Mouse (Mus musculus) liver, adult (tissue): Measurements from ENCODE around the gene Plscr3.

Experiments used
- GATA4 ChIP-seq: IDR thresholded peaks from 2 replicates; pipeline ENCODE4 v1.6.1; 2014; ENCODE audit warnings: mild to moderate bottlenecking, low read length; ENCODE audit not compliant: insufficient replicate concordance

The Plscr3 gene

GRCm38 (mm10) chr11:69846198-69846680 is at the start of gene Plscr3:
Plscr3 (plus strand) TSS chr11:69846376.
- peak; percentile 30; the same call in 1 of the 2 replicates for TF ChIP-seq GATA4

- TF ChIP-seq GATA4: no peak
Observed at GRCm38 (mm10) chr11:69797924-69798323, 48.3 kb upstream of the Plscr3 start.

DNA sequence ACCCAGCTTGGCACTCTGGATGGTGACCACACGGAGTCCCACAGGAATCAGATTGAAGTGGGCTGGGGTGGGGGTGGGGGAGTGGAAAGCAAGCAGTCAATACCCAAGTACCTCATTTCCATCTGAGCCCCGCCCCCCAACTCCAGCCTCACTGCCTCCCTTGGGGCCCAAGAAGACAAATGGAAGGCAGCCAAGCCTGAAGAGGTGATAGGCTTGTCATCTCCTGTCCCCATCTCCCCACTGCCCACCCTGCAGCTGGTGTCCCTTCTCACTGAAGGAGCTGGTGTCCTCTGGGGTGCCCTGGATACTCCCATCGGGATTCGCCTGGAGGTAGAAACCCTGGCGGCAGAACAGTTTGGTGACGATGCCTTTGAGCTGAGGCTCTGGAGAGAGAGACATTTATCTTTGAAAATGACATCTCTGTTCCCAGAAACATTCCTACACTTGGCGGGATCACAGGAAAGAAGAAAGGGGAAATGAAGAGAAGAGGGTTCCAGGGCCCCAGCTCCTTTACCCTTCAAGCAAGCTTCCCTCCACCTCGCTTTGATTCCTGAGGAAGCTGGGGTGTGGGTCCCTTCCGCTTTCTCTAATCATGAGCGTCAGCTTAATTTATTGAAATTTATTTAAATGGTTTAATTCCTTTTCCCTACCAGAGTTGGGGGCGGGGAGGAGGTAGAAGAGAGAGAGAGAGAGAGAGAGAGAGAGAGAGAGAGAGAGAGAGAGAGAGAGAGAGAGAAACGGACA is 46.6 kb upstream of the Plscr3 start:
- no peak for TF ChIP-seq GATA4

GRCm38 (mm10) chr11:69800138-69800391 is 46.1 kb upstream of the Plscr3 start:
- no peak for TF ChIP-seq GATA4

- TF ChIP-seq GATA4: no peak
Observed at GRCm38 (mm10) chr11:69800392-69801197, 45.6 kb upstream of the Plscr3 start.

- no peak for TF ChIP-seq GATA4
Observed at GRCm38 (mm10) chr11:69801379-69801977, 44.7 kb upstream of the Plscr3 start, which contains the start of gene Fgf11. Fgf11 (minus strand) TSS chr11:69801857.

DNA sequence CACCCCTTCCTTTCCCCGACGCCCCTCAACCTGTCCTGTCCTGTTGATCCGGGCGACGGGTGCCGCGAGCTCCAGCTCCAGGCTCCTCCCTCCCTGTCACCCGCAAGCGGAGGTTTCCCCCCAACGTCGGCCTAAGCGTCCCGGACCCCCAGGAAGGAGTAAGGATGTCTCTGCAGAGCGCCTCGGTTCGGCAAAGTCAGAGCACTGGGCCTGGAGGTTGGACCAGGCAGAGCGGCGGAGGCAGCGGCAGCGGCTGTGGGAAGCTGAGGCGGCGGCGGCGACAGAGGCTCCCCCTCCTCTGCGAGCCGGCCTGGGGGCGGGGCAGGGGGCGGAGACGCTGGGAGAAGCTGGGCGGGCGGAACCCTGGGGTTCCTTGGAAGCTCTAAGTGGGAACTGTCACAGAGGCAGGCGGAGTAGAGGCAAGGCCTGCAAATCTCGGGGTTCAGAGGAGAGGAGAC is 43.5 kb upstream of the Plscr3 start:
- no peak for TF ChIP-seq GATA4

- TF ChIP-seq GATA4: no peak
Observed at GRCm38 (mm10) chr11:69803328-69803727, 42.8 kb upstream of the Plscr3 start.

DNA sequence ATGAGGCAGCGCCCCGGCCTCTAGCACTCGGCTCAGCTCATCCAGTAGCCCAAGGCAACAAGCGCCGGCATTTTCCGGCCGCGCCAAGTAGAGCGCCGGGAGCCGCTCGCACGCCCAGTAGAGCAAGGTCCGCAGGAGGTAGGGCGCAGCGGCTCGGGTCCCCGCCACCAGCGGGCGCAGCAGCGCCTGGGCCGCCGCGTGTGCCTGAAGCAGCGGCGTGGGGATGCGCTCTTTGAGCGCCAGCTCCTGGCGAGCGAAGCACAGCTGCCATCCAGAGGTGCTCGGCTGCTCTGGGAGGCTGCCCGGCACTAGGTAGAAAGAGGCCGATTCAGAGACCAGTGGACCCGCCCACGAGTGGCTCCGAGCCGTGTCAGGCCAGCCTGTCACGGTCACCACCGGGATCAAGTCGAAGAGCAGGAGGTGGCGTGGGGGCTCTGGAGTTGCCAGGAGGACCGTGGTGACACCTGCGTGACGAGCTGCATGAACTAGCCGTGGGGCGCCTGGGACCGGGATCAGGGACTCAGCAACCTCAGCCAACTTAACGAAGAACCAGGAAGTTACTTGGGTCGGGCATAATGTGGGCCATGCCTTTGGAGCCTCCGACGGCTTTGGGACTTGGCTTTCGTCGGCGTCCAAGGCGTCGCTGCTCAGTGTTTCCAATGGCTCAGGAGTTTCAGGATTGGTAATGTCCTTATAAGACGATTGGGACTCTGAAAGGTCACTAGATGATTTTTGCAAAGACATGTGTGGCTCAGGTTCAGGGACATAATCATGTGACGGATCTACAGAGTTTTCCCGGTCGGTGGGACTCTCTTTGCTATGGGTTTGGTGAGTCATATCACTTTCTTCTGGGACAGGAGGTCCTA is 42.2 kb upstream of the Plscr3 start:
- peak; percentile 12; the same call in 1 of the 2 replicates for TF ChIP-seq GATA4

- no peak for TF ChIP-seq GATA4
Observed at GRCm38 (mm10) chr11:69804652-69804940, 41.6 kb upstream of the Plscr3 start.

DNA sequence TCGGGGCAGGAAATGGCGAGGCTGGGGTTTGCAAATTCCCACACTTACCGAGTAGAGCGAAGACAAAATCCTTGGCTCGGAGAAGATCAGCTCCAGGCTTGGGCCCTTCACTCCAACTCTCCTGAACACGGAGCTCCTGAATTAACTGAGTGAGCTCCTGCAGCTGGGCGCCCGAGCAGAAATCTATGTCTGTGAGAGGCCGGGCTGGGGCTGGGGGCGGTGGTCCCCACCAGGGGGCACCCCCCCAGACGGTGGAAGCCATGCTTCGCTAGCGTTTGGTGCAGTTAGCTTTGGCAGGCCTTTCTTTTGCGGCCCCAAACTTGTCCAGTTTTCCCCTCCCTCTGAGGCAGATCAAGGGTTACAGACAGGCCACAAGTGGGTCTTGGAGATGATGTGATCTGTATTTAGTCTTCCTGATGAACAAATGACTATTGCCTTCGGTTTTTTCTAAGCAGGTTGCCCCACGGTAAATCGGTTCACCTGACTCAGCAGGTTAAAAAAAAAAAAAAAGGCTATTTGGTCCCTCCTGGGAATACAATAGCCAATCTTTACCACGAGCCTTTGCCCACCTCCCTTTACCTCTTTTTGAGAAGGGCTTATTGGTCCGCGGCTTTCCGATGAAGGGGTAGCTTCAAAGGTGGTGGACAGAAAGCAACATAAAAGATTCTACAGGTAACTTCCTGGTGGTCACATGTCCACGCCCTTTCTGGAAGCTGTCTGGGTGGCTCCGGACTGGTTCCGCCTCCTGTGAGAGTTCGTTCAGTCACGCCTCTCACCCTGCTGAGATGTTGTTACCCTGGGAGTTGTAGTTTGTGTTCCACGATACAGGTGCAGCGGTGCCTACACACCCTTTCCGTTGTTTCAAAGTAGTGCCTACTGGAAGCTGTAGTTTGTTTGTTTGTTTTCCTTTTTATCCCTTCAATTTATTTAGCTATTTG is 40.9 kb upstream of the Plscr3 start, which contains the start of gene Tmem102:
Gene Tmem102, minus strand, starts transcription at position 653 of the 938 bp plus-strand sequence.
- no peak for TF ChIP-seq GATA4

DNA sequence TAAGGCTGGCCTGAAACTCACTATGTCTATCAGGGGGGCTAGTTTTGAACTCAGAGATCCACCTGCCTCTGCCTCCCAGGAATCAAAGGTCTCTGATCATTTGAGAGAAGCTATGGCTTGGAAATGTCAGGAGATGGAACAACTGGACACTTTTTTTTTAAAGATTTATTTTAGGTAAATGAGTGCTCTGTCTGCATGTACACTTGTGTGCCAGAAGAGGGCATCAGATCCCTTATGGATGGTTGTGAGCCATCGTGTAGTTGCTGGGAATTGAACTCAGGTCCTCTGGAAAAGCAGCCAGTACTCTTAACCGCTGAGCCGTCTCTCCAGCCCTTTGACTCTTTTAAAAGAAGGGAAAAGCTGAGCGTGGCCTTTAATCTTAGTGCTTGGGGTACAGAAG is 39.8 kb upstream of the Plscr3 start:
- no peak for TF ChIP-seq GATA4

DNA sequence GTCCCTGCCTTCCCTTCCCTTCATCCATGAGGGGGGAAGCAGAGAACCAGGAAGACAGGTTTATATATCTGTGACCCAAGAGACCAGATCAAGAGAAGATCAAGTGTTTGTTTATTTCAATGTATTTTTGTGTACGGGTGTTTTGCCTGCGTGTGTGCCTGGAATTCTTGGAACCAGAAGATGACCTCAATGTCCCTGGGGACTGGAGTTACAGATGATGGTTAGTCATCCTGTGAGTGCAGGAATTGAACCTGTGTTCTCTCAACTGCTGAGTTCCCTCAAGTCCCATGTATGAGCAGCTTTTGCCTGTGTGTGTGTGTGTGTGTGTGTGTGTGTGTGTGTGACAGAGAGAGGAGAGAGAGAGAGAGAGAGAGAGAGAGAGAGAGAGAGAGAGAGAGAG is 38.5 kb upstream of the Plscr3 start:
- TF ChIP-seq GATA4: no peak

- TF ChIP-seq GATA4: no peak
Observed at GRCm38 (mm10) chr11:69810280-69810679, 35.9 kb upstream of the Plscr3 start.
